Mouse (Mus musculus) layer of hippocampus, adult 9-11 months (tissue): ENCODE data around the gene Lman2.

Experiments used
- DNase-seq: peaks from one replicate; pipeline ENCODE4 v3.0.0; 2022

Lman2 gene

GRCm38 (mm10) chr13:55322130-55322825 is 40.3 kb downstream of the Lman2 start:
- no peak for DNase-seq

DNA sequence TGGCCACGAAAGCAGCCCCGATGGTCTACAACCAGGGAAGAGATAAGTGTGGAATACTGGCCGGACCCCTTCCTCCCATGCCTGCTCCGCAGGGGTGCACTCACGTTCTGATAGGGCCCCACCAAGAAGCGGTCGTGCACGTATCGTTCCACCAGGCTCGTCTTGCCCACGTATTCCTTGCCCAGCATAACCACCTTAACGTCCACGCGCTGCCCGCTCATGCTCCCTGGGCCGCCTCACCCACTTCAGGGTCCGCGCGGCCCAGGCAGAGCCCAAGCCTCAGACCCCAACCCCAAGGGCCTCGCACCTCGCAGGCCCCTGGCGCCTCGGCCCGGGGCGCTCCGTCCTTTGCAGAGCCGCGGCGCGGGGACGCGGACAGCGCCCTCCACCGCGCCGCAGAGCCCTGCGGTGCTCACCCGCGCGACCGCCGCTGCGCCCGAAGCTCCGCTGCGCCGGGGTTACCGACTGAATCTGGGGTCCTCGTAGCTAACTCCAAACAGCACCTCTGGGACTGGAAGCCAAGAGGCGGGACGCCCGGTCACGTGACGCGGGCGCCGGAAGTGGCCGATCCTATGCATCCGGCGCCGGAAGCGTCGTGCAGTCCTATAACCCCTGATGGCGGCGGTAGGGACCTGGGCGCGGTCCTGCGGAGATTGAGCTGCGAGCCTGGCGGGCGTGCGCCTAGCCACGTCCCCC is 41.0 kb downstream of the Lman2 start, which contains the start of gene Rab24:
Gene Rab24 (minus strand): TSS at position 513 of the 696 bp plus-strand sequence.
- peak; percentile 92 for DNase-seq

- DNase-seq = no peak
These were observed 42.6 kb downstream of the Lman2 start, which contains the start of gene Prelid1 for GRCm38 (mm10) chr13:55319931-55320533. TSS of gene Prelid1 (plus strand) at chr13:55320500.

DNA sequence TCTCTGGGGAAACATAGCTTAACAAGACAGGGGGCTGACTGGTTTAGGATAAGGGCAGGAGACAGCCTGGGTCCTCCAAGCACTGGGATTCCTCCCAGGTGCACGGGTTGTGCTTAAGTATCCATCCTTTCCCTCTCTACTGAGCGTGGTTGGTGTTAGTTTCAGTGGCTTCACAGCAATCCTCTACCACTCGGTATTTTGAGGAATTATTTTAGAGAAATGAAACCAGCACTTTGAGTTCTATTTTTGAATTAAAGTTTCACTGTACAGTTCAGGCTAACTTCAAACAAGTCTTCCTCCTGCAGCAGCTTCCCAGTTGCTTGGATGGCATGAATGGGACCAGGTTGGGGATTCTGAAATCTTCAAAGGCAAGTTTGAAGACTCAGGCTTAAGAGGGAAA is 44.2 kb downstream of the Lman2 start:
- DNase-seq = no peak

DNA sequence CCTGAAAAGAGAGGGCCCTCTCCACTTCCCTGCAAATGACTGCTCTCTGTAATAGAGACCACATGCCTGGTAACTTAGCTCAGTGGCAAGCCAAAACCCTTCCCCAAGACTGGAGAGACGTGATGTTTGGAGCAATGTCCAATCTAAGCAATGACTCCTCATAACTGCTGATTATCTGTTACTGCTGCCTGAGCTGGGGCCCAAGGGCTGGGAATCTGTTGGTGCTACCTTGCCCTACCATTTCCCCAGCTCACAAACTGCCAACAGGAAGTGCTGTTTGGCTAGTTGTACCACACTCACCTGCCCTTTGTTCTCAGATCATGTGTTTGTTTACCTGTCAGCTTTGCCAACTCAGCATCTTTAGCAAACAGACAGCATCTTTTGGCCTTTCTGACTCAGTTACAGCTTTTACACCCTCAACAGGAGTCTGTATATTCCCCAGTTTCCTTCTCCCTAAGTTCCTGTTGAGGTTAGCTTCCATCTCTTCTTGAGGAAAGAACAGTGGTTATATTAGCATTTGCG is 47.6 kb downstream of the Lman2 start:
- no peak for DNase-seq

DNA sequence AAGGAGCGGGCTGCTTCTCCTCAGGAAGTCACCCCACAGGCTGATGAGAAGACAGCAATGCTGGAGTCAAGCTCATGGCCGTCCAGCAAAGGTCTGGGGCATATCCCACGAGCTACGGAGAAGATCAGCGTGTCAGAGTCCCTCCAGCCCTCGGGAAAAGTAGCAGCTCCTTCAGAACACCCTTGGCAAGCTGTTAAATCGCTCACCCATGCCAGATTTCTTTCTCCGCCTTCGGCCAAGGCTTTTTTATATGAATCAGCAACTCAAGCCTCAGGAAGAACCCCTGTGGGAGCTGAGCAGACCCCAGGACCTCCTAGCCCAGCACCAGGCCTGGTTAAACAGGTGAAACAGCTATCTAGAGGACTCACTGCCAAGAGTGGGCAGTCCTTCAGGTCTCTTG is 49.5 kb downstream of the Lman2 start:
- DNase-seq = no peak

DNA sequence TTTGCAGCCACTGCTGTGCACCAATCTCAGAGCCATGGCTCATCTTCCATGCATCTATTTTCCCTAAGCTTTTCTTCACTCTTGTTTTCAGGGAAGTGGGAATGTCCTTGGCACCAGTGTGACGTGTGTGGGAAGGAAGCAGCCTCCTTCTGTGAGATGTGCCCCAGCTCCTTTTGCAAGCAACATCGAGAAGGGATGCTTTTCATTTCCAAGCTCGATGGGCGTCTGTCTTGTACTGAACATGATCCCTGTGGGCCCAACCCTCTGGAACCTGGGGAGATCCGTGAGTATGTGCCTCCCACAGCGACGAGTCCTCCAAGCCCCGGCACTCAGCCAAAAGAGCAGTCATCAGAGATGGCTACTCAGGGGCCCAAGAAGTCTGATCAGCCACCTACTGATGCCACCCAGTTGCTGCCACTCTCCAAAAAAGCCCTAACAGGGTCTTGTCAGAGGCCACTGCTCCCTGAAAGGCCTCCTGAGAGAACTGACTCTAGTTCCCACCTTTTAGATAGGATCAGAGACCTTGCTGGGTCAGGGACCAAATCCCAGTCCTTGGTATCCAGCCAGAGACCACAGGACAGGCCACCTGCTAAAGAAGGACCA is 50.5 kb downstream of the Lman2 start:
- DNase-seq = peak; percentile 52

DNA sequence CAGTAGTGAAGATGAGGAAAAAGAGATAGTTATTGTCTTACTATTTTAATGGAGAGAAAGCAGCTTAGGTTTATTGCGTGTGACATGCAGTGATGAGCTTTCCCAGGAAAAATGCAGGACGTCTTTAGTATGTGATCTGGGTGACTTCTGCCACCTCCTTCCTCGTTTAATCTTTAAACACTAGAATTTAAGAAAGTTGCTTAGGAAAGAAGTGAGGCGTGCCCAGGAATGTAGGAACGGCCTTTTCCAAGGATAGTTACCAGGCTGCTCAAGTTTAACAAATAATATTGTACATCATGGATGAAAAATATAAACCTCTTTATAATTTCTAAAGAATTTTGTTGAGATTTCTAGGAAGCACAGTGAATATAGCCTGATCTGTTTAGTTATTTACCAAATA is 61.7 kb downstream of the Lman2 start:
- DNase-seq = no peak

DNA sequence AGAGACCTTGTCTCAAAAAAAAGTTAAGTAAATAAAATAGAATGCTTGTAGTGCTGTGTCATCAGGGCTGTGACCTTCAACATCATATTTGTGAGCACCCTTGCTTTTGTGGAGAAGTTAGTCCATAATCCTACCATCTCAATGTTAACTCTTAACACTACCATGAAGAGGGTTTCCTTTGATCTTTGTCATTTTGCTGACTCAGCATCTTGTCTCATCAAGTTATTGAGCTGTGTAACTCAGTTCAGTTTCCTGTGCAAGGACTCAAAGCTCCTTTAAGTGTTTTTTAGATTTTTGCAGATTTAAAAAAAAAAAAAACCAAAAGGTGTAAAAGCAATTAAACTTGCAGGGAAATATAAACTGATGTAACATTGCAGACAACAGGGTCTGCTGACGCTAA is 65.8 kb downstream of the Lman2 start:
- DNase-seq = no peak
